Mouse (Mus musculus) erythroblast, embryonic 14.5 days (primary cell): ENCODE results near the gene Gm10309.

Experiments
- GATA1 ChIP-seq: IDR thresholded peaks from 2 replicates; pipeline ENCODE4 v1.6.1; 2012; ENCODE audit warnings: low read length, inconsistent platforms, mixed read lengths
- TAL1 ChIP-seq: IDR thresholded peaks from 3 replicates; pipeline ENCODE4 v1.6.1; 2012; ENCODE audit warnings: low read length, inconsistent platforms, mixed read lengths

DNA sequence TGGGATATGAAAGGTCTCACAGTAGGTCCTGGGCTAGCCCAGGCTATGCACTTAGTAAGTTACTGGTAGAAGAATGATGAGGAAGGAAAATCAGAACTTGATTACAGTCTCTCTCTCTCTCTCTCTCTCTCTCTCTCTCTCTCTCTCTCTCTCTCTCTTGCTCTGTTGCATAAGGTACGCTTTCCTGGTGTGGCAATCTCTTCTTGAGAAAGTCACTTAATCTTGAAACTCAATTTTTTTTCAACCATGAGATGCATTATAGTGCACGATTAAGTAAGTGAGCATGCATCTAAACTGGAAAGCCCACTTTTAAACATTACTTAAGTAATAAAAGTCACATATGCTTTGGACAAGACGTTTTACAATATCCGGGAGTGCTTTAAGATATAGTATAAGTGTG is 52.1 kb downstream of the Gm10309 start:
- no peak for TF ChIP-seq TAL1
- TF ChIP-seq GATA1, result no peak
